10 mouse cellular contexts compared by ENCODE assay signal in the genomic region with DNA sequence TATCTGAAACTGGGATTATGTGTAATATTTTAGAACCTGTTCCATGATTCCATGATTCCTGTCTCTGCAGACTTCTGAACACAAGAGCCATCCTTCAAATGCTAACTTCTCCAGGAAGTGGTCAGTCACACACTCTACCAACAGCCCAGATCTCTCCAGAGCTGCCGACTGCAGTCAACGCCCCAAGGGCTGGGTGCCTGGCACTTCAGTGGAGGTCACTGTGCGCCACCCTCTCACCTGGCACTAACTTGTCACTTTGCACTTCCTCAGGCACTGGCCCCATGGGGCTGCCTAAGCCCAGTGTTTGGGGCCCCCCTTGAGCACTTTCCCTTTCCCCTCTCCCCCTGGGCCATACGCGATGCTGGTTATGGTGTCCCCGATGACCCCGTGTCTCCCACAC. TPM values are rescaled to one million over a fixed set of nuclear protein-coding genes. Genes with fewer than 3 reads are reported as not detected.
DNase-seq lines count a peak whose midpoint lies in the region; ATAC-seq and TF ChIP-seq lines count a peak whose summit lies in the region.
"Had no signal": no experiment of that assay in that cellular context is flagged by ENCODE, and none has a peak within 500 bp of the region (broad histone marks: within the 10 kb centered on the region; RNA-seq: fewer than 3 reads in every experiment).

No protein-coding gene starts in this region.

- H3K9me3 ChIP-seq in lung, postnatal 0 days (ENCODE audit: low read length): no peaks in the 10 kb centered on the region
- H3K9me3 ChIP-seq in stomach, embryonic 15.5 days: no peaks in the 10 kb centered on the region
- H3K9me3 ChIP-seq: limb, embryonic 13.5 days had no signal

- H3K36me3 ChIP-seq in lung, postnatal 0 days (ENCODE audit: insufficient read depth, low read length): no peaks in the 10 kb centered on the region
- no peaks in the 10 kb centered on the region for H3K36me3 ChIP-seq in stomach, embryonic 15.5 days
- H3K36me3 ChIP-seq: limb, embryonic 13.5 days had no signal

- no peak overlapping the region for H3K4me3 ChIP-seq in lung, postnatal 0 days (ENCODE audit: low read depth, low read length)
- H3K4me3 ChIP-seq in stomach, embryonic 15.5 days (replicated peaks): no peak overlapping the region
- no peak overlapping the region for H3K4me3 ChIP-seq in layer of hippocampus, adult 2 months
- H3K4me3 ChIP-seq: limb, embryonic 13.5 days had no signal

- intact Hi-C loops in gastrocnemius, postnatal 14 days (cut with DNase I; ENCODE audit: low total_unique reads): no loop called here

- TF ChIP-seq CTCF in lung, postnatal 0 days (IDR thresholded peaks at IDR 0.05): no peak
- no peak for TF ChIP-seq CTCF in layer of hippocampus, adult 2 months (conservative IDR thresholded peaks at IDR 0.05)

- H3K27me3 ChIP-seq in lung, postnatal 0 days (replicated peaks; ENCODE audit: insufficient read depth, low read length): no peaks in the 10 kb centered on the region
- H3K27me3 ChIP-seq in stomach, embryonic 15.5 days (replicated peaks): no peaks in the 10 kb centered on the region
- H3K27me3 ChIP-seq: limb, embryonic 13.5 days had no signal

- peak; percentile 44; the same call in 1 of the 2 replicates for ATAC-seq in lung, postnatal 0 days
- ATAC-seq in stomach, embryonic 15.5 days (ENCODE audit: insufficient read depth, low FRiP score, low read depth): no peak

- WGBS in lung, postnatal 0 days: 55% methylated on average over 7 of the region's 7 CpGs
- WGBS in stomach, embryonic 15.5 days: 57% methylated on average over 7 of the region's 7 CpGs

- H3K27ac ChIP-seq in lung, postnatal 0 days (ENCODE audit: low read length): 0 out of 2 replicates have a peak overlapping the region, but pooled peaks have one; percentile 14
- H3K27ac ChIP-seq in stomach, embryonic 15.5 days: 0 out of 2 replicates have a peak overlapping the region, but pooled peaks have one; percentile 38
- H3K27ac ChIP-seq in layer of hippocampus, adult 2 months: no peak overlapping the region
- H3K27ac ChIP-seq: limb, embryonic 13.5 days had no signal

- no peak for TF ChIP-seq EP300 in lung, postnatal 0 days (IDR thresholded peaks at IDR 0.05)

- peaks cover 18% of the 10 kb centered on the region for H3K4me1 ChIP-seq in lung, postnatal 0 days (ENCODE audit: insufficient read depth, low read depth, low read length)
- H3K4me1 ChIP-seq in stomach, embryonic 15.5 days: peaks cover 27% of the 10 kb centered on the region

- H3K4me2 ChIP-seq in lung, postnatal 0 days (replicated peaks; ENCODE audit: low read depth, low read length): no peak overlapping the region
- no peak overlapping the region for H3K4me2 ChIP-seq in stomach, embryonic 15.5 days
- H3K4me2 ChIP-seq: limb, embryonic 13.5 days had no signal

- DNase-seq in gastrocnemius, postnatal 14 days: peak; percentile 36
- DNase-seq in gastrocnemius, postnatal 10 days: no peak
- DNase-seq in lung, postnatal 0 days (ENCODE audit: low spot score): peak; percentile 47
- no peak for DNase-seq in lung, postnatal 14 days
- peak; percentile 31 to 53 for DNase-seq in lung, postnatal 4 days
- DNase-seq in right cerebral cortex, postnatal 14 days: no peak
- no peak for DNase-seq in layer of hippocampus, adult 2 months (ENCODE audit: low spot score in 2 of 2)
- DNase-seq: right cerebral cortex, postnatal 4 days had no signal

- H3K9ac ChIP-seq in lung, postnatal 0 days (replicated peaks; ENCODE audit: low read depth): no peak overlapping the region
- H3K9ac ChIP-seq in stomach, embryonic 15.5 days: no peak overlapping the region
- H3K9ac ChIP-seq: limb, embryonic 13.5 days had no signal

RNA-seq across cellular contexts. Expression of a gene that starts 46.8 kb away (rescaled TPM):
- 10 to 100 TPM; 14.7 to 15.3 TPM for total RNA-seq in gastrocnemius, postnatal 14 days (2021)
- total RNA-seq in gastrocnemius, postnatal 10 days (2021): 10 to 100 TPM; 16.7 to 25.1 TPM
- polyA plus RNA-seq in lung, postnatal 0 days (2015; fragmentation: Nextera tagmentation; extraction: Ambion mirVana): 19.7 and 20.1 TPM in 2 replicates
- polyA plus RNA-seq in stomach, embryonic 15.5 days (2015; fragmentation: Nextera tagmentation; extraction: Ambion mirVana): 22.6 TPM in 2 replicates
- total RNA-seq in layer of hippocampus, adult 2 months (2021): 10 to 100 TPM; 21.0 to 24.4 TPM

Comparison
In these comparisons a context has a peak if more than half of its experiments do, and no peak if none do; other contexts are left out.
1. DNase-seq: peak in gastrocnemius, postnatal 14 days (single experiment), lung, postnatal 0 days (single experiment) and lung, postnatal 4 days (2 of 2); none in gastrocnemius, postnatal 10 days (single experiment), lung, postnatal 14 days (single experiment), right cerebral cortex, postnatal 14 days (single experiment) and layer of hippocampus, adult 2 months (0 of 2).